Mouse (Mus musculus) olfactory bulb, adult 2 months (tissue): ENCODE data around the gene Pde6h.

Experiments
- CTCF ChIP-seq: fragments of 200-500 bp; IDR thresholded peaks from 2 replicates; pipeline ENCODE4 v1.5.1; 2012; ENCODE audit warnings: low read depth, mild to moderate bottlenecking, low read length, moderate library complexity; ENCODE audit not compliant: insufficient read depth
- POLR2A ChIP-seq: fragments of 200-500 bp; IDR thresholded peaks from 2 replicates; pipeline ENCODE4 v1.6.1; 2012; ENCODE audit warnings: mild to moderate bottlenecking, low read depth, low read length, moderate library complexity; ENCODE audit not compliant: insufficient read depth

DNA sequence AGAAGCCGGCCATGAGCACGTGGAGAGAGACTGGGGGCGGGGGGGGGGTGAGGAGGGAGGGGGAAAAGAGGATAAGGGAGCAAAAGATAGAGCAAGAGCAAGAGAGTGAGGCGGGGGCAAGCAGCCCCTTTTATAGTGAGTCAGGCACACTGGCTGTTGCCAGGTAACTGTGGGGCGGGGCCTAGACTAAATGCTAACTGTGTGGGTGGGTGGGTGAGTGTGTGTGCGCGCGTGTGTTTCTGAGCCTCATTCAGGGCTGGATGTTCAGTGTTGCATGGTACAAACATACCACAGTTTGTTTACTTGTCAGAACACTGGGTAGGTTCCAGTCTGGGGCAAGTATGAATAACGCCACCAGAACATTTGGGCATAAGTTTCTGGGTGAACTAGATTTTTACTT is 23.3 kb downstream of the Pde6h start:
- TF ChIP-seq CTCF (no peak), POLR2A (no peak)
